Mouse (Mus musculus) heart, postnatal 10 days (tissue): ENCODE measurements around the gene Olfr790. TPM values are rescaled to one million over a fixed set of nuclear protein-coding genes. Genes with fewer than 3 reads are reported as not detected.

Experiments used
- DNase-seq, 2 experiments: peaks; one replicate each; pipeline ENCODE4 v3.0.0; 2021
- intact Hi-C: fragments of 180-260 bp; cut with DNase I; formaldehyde crosslinking; loops from one replicate; pipeline ENCODE4 v1.15.1; 2025
- total RNA-seq, 2 experiments: library from RNA; stranded (reverse); gene quantifications; 2 replicates each; pipeline ENCODE4 v1.2.3; 2021

Gene Olfr790
- total RNA-seq = not detected

DNA sequence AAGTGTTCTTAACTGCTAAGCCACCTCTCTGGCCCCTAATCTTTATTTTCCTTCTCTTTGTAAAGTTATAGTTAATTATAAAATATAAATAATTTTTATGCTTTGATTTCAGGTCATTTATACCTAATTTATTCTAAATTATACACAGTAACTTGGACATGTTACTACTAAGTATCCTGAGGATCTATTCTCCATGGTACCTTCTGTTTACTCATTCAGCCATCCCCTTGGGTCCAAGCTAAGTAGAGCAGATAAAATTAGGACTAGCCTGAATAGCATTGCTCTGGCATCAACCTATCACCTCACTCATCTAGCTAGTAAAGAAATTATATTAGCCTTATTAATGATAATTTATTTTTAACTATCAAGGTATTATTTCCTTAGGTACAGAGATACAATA is at the start of gene Olfr790:
Gene Olfr790 (plus strand): TSS at position 301 of the 400 bp plus-strand sequence.
- intact Hi-C loops = no loop called here
- no peak for DNase-seq

DNA sequence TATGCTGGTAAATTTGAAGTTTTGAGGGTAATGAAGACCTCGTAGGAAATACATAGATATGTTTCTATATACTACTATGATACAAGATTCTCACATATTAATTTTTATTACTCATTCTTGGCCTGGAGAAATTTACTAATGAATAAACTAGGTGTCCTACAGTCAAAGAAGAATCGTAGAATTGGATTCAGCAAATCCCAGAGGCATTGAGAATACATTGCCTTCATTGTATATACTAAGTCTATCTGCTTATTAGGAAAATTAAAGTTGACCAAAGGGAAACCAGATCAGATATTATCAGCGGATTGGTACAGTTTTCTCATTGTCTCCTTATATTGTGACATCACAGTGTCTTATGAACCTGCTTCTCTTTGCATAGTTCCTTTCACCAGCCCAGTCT is 36.7 kb upstream of the Olfr790 start, which contains the start of gene Olfr787:
Gene Olfr787 (plus strand): TSS at position 301 of the 400 bp plus-strand sequence.
- no peak for DNase-seq
- intact Hi-C loops = no loop called here

DNA sequence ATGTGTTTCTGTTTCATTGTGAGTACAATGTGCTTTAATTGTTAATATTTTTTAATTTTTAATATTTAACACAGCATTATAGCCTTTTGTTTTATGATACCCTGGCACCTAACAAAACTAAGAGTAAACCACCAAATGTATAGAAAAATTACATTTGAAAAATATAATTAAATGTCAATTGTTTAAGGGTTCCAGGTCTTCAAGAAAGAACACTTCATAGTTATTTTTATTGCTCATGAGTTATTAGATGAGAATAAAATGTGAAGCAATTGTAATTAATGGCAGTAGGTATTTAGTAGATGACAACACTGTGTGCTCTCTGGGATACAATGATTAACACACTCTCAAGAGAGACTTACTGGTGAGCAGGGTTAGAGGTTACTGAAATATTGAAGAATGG is 27.6 kb upstream of the Olfr790 start, which contains the start of gene Olfr788:
Gene Olfr788 (plus strand): TSS at position 301 of the 400 bp plus-strand sequence.
- intact Hi-C loops = no loop called here
- DNase-seq = no peak

- DNase-seq = no peak
- intact Hi-C loops = no loop called here
These were observed 25.0 kb upstream of the Olfr790 start for GRCm38 (mm10) chr10:129473256-129473655.

DNA sequence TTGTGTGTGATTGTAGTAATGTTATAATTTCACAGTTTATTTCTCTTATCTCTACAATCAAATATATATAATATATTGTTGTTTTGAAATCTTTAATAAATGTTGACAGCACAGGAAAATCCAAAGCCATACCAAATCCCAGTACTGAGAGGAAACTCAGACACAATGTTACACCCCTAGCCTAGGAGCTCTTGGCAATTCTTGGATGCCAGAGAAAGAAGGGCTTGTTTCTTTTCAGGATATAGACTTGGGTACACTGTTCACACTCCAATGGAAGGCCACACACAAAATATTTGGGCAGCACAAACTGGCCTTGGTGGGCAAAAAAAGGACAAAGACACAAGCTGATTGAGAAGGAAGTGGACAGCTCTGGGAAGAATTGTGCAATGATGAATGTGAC is 24.6 kb upstream of the Olfr790 start:
- no peak for DNase-seq
- intact Hi-C loops = no loop called here

GRCm38 (mm10) chr10:129484452-129484851 is 13.8 kb upstream of the Olfr790 start, which contains the start of gene Olfr789:
TSS of gene Olfr789 (plus strand) at chr10:129484752.
- DNase-seq = no peak
- intact Hi-C loops = no loop called here

DNA sequence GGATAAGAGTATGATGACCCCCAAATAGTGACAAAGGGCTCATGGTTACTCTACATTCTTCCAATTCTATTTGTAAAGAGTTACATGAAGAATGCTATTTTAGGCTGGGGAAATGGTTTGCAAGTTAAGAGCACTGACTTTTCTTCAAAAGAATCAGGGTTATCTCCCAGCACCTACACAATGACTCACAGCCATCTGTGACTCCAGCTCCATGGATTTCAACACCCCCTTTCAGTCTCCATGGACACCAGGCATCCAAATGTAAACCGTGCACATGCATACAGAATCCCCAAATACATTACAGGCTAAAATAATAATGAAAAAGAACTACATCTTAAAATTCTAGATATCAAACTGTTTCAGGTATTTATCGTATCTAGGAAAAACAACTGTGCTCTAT is 8.2 kb upstream of the Olfr790 start:
- no peak for DNase-seq
- intact Hi-C loops = no loop called here

DNA sequence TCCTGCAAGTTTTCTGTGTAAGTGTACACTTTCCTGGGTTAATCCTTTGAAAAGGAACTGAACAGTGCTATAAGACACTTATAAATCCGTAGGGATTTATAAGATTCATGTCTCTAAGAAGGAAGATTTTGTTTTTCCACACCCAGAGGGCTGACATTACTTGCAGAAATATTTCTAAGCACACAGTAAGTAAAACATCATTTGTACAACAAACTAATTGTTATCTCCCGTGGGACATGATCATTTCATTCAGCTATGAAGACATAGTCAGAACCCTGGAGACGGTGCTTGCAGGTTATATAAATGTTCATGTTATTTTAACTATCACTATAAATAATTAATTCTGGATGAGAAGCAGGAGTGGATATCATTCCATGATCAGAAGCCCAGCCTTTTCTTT is 23.2 kb downstream of the Olfr790 start, which contains the start of gene Olfr791:
Gene Olfr791 (plus strand): TSS at position 301 of the 400 bp plus-strand sequence.
- intact Hi-C loops = no loop called here
- no peak for DNase-seq

GRCm38 (mm10) chr10:129538862-129539261 is 40.6 kb downstream of the Olfr790 start, which contains the start of gene Olfr792:
TSS of gene Olfr792 (plus strand) at chr10:129539162.
- intact Hi-C loops = no loop called here
- no peak for DNase-seq

- intact Hi-C loops = loop anchor here (10.0 kb wide), 1 partner anchor 545 kb away; no protein-coding TSS in a partner anchor
- no peak for DNase-seq
These were observed 51.1 kb downstream of the Olfr790 start for GRCm38 (mm10) chr10:129549354-129549753.

Other genes starting within 250 kb of the Olfr790 start
- not detected for gene Olfr776, start 239.4 kb upstream of the Olfr790 start, total RNA-seq
- gene Olfr777, start 227.0 kb upstream of the Olfr790 start, total RNA-seq = not detected
- not detected for gene Olfr780, start 180.4 kb upstream of the Olfr790 start, total RNA-seq
- not detected for gene Olfr781, start 169.6 kb upstream of the Olfr790 start, total RNA-seq
- gene Olfr782, start 149.6 kb upstream of the Olfr790 start, total RNA-seq = not detected
- gene Olfr784, start 114.4 kb upstream of the Olfr790 start, total RNA-seq = not detected
- gene Olfr785, start 93.1 kb upstream of the Olfr790 start, total RNA-seq = not detected
- not detected for gene Olfr786, start 71.2 kb upstream of the Olfr790 start, total RNA-seq
- not detected for gene Olfr787, start 36.6 kb upstream of the Olfr790 start, total RNA-seq
- not detected for gene Olfr788, start 27.5 kb upstream of the Olfr790 start, total RNA-seq
- not detected for gene Olfr789, start 13.7 kb upstream of the Olfr790 start, total RNA-seq
- gene Olfr791, start 23.3 kb downstream of the Olfr790 start, total RNA-seq = not detected
- gene Olfr792, start 40.7 kb downstream of the Olfr790 start, total RNA-seq = not detected
- gene Olfr794, start 69.2 kb downstream of the Olfr790 start, total RNA-seq = not detected
- gene Olfr796, start 114.1 kb downstream of the Olfr790 start, total RNA-seq = not detected
- not detected for gene Olfr798, start 129.4 kb downstream of the Olfr790 start, total RNA-seq
- not detected for gene Olfr799, start 139.0 kb downstream of the Olfr790 start, total RNA-seq
- gene Olfr800, start 159.2 kb downstream of the Olfr790 start, total RNA-seq = not detected
- not detected for gene Olfr801, start 175.4 kb downstream of the Olfr790 start, total RNA-seq
- gene Olfr802, start 189.7 kb downstream of the Olfr790 start, total RNA-seq = not detected
- gene Olfr803, start 195.8 kb downstream of the Olfr790 start, total RNA-seq = not detected
- not detected for gene Olfr804, start 204.7 kb downstream of the Olfr790 start, total RNA-seq
- gene Olfr805, start 230.9 kb downstream of the Olfr790 start, total RNA-seq = not detected
- not detected for gene Olfr806, start 243.4 kb downstream of the Olfr790 start, total RNA-seq